Mouse (Mus musculus): ENCODE measurements around the gene Sptssb. TPM values are rescaled to one million over a fixed set of nuclear protein-coding genes. Genes with fewer than 3 reads are reported as not detected.

Gene Sptssb
- total and polyA plus RNA-seq, 3 experiments: not detected

DNA sequence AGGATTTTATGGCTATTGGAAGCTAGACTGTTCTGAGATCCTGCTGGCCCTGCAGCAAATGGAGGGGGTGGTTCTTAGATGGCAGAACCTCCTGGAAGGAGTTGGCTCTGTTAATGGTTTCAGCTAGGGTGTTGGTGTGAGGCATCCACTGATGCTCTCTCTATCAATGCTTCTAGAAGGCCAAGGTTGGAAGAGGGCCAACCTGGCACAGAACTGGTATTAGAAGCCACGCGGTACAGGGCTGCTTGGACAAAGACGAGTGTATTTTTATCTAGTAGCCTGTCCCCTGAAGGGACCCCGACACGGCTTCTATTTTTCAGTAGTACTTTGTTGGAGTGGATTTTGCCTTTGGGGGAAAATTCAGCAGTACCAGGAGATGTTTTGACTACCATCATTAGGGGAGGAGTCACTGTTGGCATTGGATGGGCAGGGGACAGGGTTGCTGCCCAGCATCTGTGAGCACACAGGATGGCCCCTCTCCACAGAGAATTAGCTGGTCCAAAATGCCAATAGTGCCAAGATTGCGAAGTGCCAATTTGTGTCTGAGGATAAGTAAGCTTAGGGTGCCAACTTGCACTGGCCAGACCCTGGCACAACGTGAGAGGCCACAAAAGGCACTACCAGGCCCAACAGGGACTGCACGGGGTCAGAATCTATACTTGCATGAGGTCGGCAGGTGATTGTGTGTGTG lies 43.2 kb upstream of the Sptssb start:
- Histone ChIP-seq H3K9ac (ENCODE audit: control insufficient read depth, low read depth, low read length, poor library complexity, severe bottlenecking) (no peak overlapping the region), H3K9me3 (replicated peaks; ENCODE audit: insufficient read depth, low read length) (no peaks in the 10 kb centered on the region), H3K4me3 (ENCODE audit: control insufficient read depth in 1 of 2, insufficient read depth in 1 of 2, low read depth in 2 of 2, low read length in 2 of 2) (no peak overlapping the region), H3K27me3 (ENCODE audit: control insufficient read depth in 1 of 2, insufficient read depth in 2 of 2, low read length in 2 of 2) (no peaks in the 10 kb centered on the region; a peak in 2 of 4 replicates), H3K27ac (ENCODE audit: control insufficient read depth, low read depth, low read length) (no peak overlapping the region), H3K4me1 (ENCODE audit: control insufficient read depth in 1 of 2, insufficient read depth in 2 of 2, low read length in 2 of 2) (no peaks in the 10 kb centered on the region), H3K79me2 (ENCODE audit: control insufficient read depth, insufficient read depth, low read length, poor library complexity) (no peaks in the 10 kb centered on the region), H3K36me3 (ENCODE audit: control insufficient read depth in 1 of 2, insufficient read depth in 2 of 2, low read length in 2 of 2) (no peaks in the 10 kb centered on the region)
- TF ChIP-seq SMC3 (IDR thresholded peaks at IDR 0.05; ENCODE audit: low read depth, low read length) (no peak), MAX (IDR thresholded peaks at IDR 0.05; ENCODE audit: low read length) (no peak), ZNF384 (IDR thresholded peaks at IDR 0.05; ENCODE audit: low read depth, low read length) (no peak), ETS1 (IDR thresholded peaks at IDR 0.05; ENCODE audit: low read depth, low read length) (no peak), MYC (IDR thresholded peaks at IDR 0.05; ENCODE audit: low read depth, low read length) (no peak), TBP (IDR thresholded peaks at IDR 0.05; ENCODE audit: low read depth, low read length) (no peak), GABPA (IDR thresholded peaks at IDR 0.05; ENCODE audit: low read depth, low read length) (no peak), GATA1 (IDR thresholded peaks at IDR 0.05; ENCODE audit: low read depth, low read length) (no peak), RCOR1 (IDR thresholded peaks at IDR 0.05; ENCODE audit: low read depth, low read length) (no peak), TCF12 (IDR thresholded peaks at IDR 0.05; ENCODE audit: low read depth, low read length) (no peak), MAZ (IDR thresholded peaks at IDR 0.05; ENCODE audit: low read depth, low read length) (no peak)
- no peak for DNase-seq (ENCODE audit: low read depth, low spot score)

- H3K4me3 ChIP-seq (ENCODE audit: control insufficient read depth in 1 of 2, insufficient read depth in 1 of 2, low read depth in 2 of 2, low read length in 2 of 2): no peak overlapping the region
- H3K4me1 ChIP-seq (ENCODE audit: control insufficient read depth in 1 of 2, insufficient read depth in 2 of 2, low read length in 2 of 2): no peaks in the 10 kb centered on the region
- TF ChIP-seq ETS1 (IDR thresholded peaks at IDR 0.05; ENCODE audit: low read depth, low read length): no peak
- no peak for TF ChIP-seq TBP (IDR thresholded peaks at IDR 0.05; ENCODE audit: low read depth, low read length)
- no peak for TF ChIP-seq JUND (IDR thresholded peaks at IDR 0.05; ENCODE audit: low read depth, low read length)
- no peak for TF ChIP-seq NELFE (IDR thresholded peaks at IDR 0.05; ENCODE audit: low read depth, low read length)
- TF ChIP-seq ZKSCAN1 (IDR thresholded peaks at IDR 0.05; ENCODE audit: low read depth, low read length): no peak
- no peak for TF ChIP-seq MYB (IDR thresholded peaks at IDR 0.05; ENCODE audit: low read depth, low read length)
- TF ChIP-seq MAZ (IDR thresholded peaks at IDR 0.05; ENCODE audit: low read depth, low read length): no peak
- no peak for TF ChIP-seq HCFC1 (IDR thresholded peaks at IDR 0.05; ENCODE audit: low read depth, low read length)
- no peak overlapping the region for H3K9ac ChIP-seq (ENCODE audit: control insufficient read depth, low read depth, low read length, poor library complexity, severe bottlenecking)
- no peaks in the 10 kb centered on the region for H3K9me3 ChIP-seq (replicated peaks; ENCODE audit: insufficient read depth, low read length)
- no peaks in the 10 kb centered on the region for H3K36me3 ChIP-seq (ENCODE audit: control insufficient read depth in 1 of 2, insufficient read depth in 2 of 2, low read length in 2 of 2)
- no peak overlapping the region for H3K27ac ChIP-seq (ENCODE audit: control insufficient read depth, low read depth, low read length)
- H3K27me3 ChIP-seq (ENCODE audit: control insufficient read depth in 1 of 2, insufficient read depth in 2 of 2, low read length in 2 of 2): no peaks in the 10 kb centered on the region; a peak in 2 of 4 replicates
- DNase-seq (ENCODE audit: low read depth, low spot score): no peak
- H3K79me2 ChIP-seq (ENCODE audit: control insufficient read depth, insufficient read depth, low read length, poor library complexity): no peaks in the 10 kb centered on the region
Observed at GRCm38 (mm10) chr3:69902382-69902781, 42.6 kb upstream of the Sptssb start.
